Mouse (Mus musculus) CH12.LX (cell line): ENCODE measurements around the gene Syt3. TPM values are rescaled to one million over a fixed set of nuclear protein-coding genes. Genes with fewer than 3 reads are reported as not detected.

Source experiments
- DNase-seq: peaks from one replicate; pipeline ENCODE4 v3.0.0-alpha.2; 2013; ENCODE audit errors: extremely low read depth
- H3K27ac ChIP-seq: 2 replicates; pipeline ENCODE4 v1.5.1; 2012; ENCODE audit warnings: low read depth, mild to moderate bottlenecking, control low read depth, moderate library complexity; ENCODE audit not compliant: insufficient read depth
- H3K27me3 ChIP-seq: replicated peaks from 2 replicates; pipeline ENCODE3; 2012; ENCODE audit warnings: inconsistent platforms
- H3K36me3 ChIP-seq, 2 experiments: replicated peaks in 1 of 2; 2 replicates each; pipeline versions ENCODE3 to v1.6.1; 2012; ENCODE audit warnings: inconsistent platforms in 1 of 2, low read length in 1 of 2, mild to moderate bottlenecking in 1 of 2, mixed read lengths in 1 of 2, moderate library complexity in 1 of 2; ENCODE audit not compliant: control insufficient read depth in 1 of 2, insufficient read depth in 1 of 2
- H3K4me1 ChIP-seq, 2 experiments: 2 replicates each; pipeline ENCODE4 v1.6.1; 2012; ENCODE audit warnings: inconsistent platforms in 1 of 2, moderate library complexity in 1 of 2; ENCODE audit not compliant: insufficient read depth in 2 of 2, control insufficient read depth in 1 of 2
- H3K4me2 ChIP-seq: 2 replicates; pipeline ENCODE4 v1.6.1; 2012; ENCODE audit warnings: low read depth, mild to moderate bottlenecking, control low read depth; ENCODE audit not compliant: poor library complexity, insufficient read depth, severe bottlenecking
- H3K4me3 ChIP-seq, 3 experiments: fragments of 150-350 bp in 1 of 3; sonication (generic) in 1 of 3; replicated peaks in 1 of 3; 2 replicates each; pipeline versions ENCODE3 to v1.5.1; 2011 to 2012; ENCODE audit warnings: low read depth in 2 of 3, low read length in 2 of 3, mild to moderate bottlenecking in 2 of 3, moderate library complexity in 2 of 3, control low read depth in 1 of 3, improper control_type of control experiment in 1 of 3, inconsistent platforms in 1 of 3, mixed read lengths in 1 of 3; ENCODE audit not compliant: poor library complexity in 1 of 3
- H3K79me2 ChIP-seq: replicated peaks from 2 replicates; pipeline ENCODE4 v1.6.1; 2012; ENCODE audit warnings: mild to moderate bottlenecking, moderate library complexity; ENCODE audit not compliant: control insufficient read depth, poor library complexity, insufficient read depth, severe bottlenecking; ENCODE audit errors: extremely low read depth
- H3K9ac ChIP-seq: 2 replicates; pipeline ENCODE4 v1.6.1; 2012; ENCODE audit warnings: low read depth, mild to moderate bottlenecking, control low read depth, moderate library complexity; ENCODE audit not compliant: insufficient read depth
- H3K9me3 ChIP-seq: replicated peaks from 2 replicates; pipeline ENCODE3; 2012; ENCODE audit warnings: low read length, inconsistent platforms, mixed read lengths
- BHLHE40 ChIP-seq: IDR thresholded peaks from 2 replicates; pipeline ENCODE4 v1.6.1; 2011; ENCODE audit warnings: mild to moderate bottlenecking, low read depth, low read length, improper control_type of control experiment
- CHD2 ChIP-seq: IDR thresholded peaks from 2 replicates; pipeline ENCODE4 v1.6.1; 2011; ENCODE audit warnings: low read length, improper control_type of control experiment
- CTCF ChIP-seq, 2 experiments: IDR thresholded peaks in 1 of 2; conservative IDR thresholded peaks in 1 of 2; 2 replicates each; pipeline ENCODE4 v1.5.1; 2011 to 2012; ENCODE audit warnings: low read depth in 2 of 2, low read length in 2 of 2, improper control_type of control experiment in 1 of 2, inconsistent platforms in 1 of 2, mild to moderate bottlenecking in 1 of 2, moderate library complexity in 1 of 2
- E2F4 ChIP-seq: IDR thresholded peaks from 2 replicates; pipeline ENCODE4 v1.6.1; 2011; ENCODE audit warnings: low read depth, low read length, improper control_type of control experiment; ENCODE audit not compliant: insufficient replicate concordance
- ETS1 ChIP-seq: conservative IDR thresholded peaks from 2 replicates; pipeline ENCODE4 v1.6.1; 2012; ENCODE audit warnings: low read depth, mild to moderate bottlenecking, inconsistent platforms, low read length, improper control_type of control experiment, moderate library complexity
- HCFC1 ChIP-seq: IDR thresholded peaks from 2 replicates; pipeline ENCODE4 v1.6.1; 2012; ENCODE audit warnings: low read depth, mild to moderate bottlenecking, inconsistent platforms, low read length, improper control_type of control experiment
- IRF4 ChIP-seq: IDR thresholded peaks from 2 replicates; pipeline ENCODE4 v1.6.1; 2014; ENCODE audit warnings: low read depth, mild to moderate bottlenecking, inconsistent platforms, low read length, improper control_type of control experiment
- KAT2A ChIP-seq: IDR thresholded peaks from 2 replicates; pipeline ENCODE4 v1.6.1; 2012; ENCODE audit warnings: low read length, improper control_type of control experiment, inconsistent platforms; ENCODE audit not compliant: insufficient replicate concordance
- MAX ChIP-seq: IDR thresholded peaks from 2 replicates; pipeline ENCODE4 v1.6.1; 2011; ENCODE audit warnings: low read length, improper control_type of control experiment
- MEF2A ChIP-seq: IDR thresholded peaks from 2 replicates; pipeline ENCODE4 v1.6.1; 2014; ENCODE audit warnings: low read depth, mild to moderate bottlenecking, inconsistent platforms, low read length, improper control_type of control experiment, borderline replicate concordance
- MXI1 ChIP-seq: IDR thresholded peaks from 2 replicates; pipeline ENCODE4 v1.6.1; 2011; ENCODE audit warnings: mild to moderate bottlenecking, low read depth, low read length, improper control_type of control experiment
- NRF1 ChIP-seq: IDR thresholded peaks from 2 replicates; pipeline ENCODE4 v1.6.1; 2014; ENCODE audit warnings: low read depth, mild to moderate bottlenecking, inconsistent platforms, low read length, improper control_type of control experiment, moderate library complexity
- PAX5 ChIP-seq: IDR thresholded peaks from 2 replicates; pipeline ENCODE4 v1.6.1; 2012; ENCODE audit warnings: low read length, inconsistent platforms, mixed read lengths
- POLR2AphosphoS2 ChIP-seq: IDR thresholded peaks from 2 replicates; pipeline ENCODE4 v1.6.1; 2011; ENCODE audit warnings: low read depth, low read length, improper control_type of control experiment
- RAD21 ChIP-seq: IDR thresholded peaks from 2 replicates; pipeline ENCODE4 v1.6.1; 2011; ENCODE audit warnings: low read depth, mild to moderate bottlenecking, low read length, improper control_type of control experiment, moderate library complexity
- RCOR1 ChIP-seq: conservative IDR thresholded peaks from 2 replicates; pipeline ENCODE4 v1.6.1; 2012; ENCODE audit warnings: low read depth, mild to moderate bottlenecking, inconsistent platforms, low read length, improper control_type of control experiment
- SIN3A ChIP-seq: IDR thresholded peaks from 2 replicates; pipeline ENCODE4 v1.6.1; 2012; ENCODE audit warnings: low read length, improper control_type of control experiment, inconsistent platforms
- SMC3 ChIP-seq: IDR thresholded peaks from 2 replicates; pipeline ENCODE4 v1.6.1; 2011; ENCODE audit warnings: low read depth, low read length, improper control_type of control experiment
- USF1 ChIP-seq: IDR thresholded peaks from 2 replicates; pipeline ENCODE4 v1.6.1; 2014; ENCODE audit warnings: low read depth, mild to moderate bottlenecking, inconsistent platforms, low read length, improper control_type of control experiment
- ZC3H11A ChIP-seq: IDR thresholded peaks from 2 replicates; pipeline ENCODE4 v1.6.1; 2012; ENCODE audit warnings: low read depth, mild to moderate bottlenecking, inconsistent platforms, low read length, improper control_type of control experiment
- ZMIZ1 ChIP-seq: IDR thresholded peaks from 2 replicates; pipeline ENCODE4 v1.6.1; 2012; ENCODE audit warnings: low read depth, mild to moderate bottlenecking, inconsistent platforms, low read length, improper control_type of control experiment
- ZNF384 ChIP-seq: IDR thresholded peaks from 2 replicates; pipeline ENCODE4 v1.6.1; 2012; ENCODE audit warnings: low read depth, low read length, improper control_type of control experiment, inconsistent platforms
- dilution Hi-C: fragments of 300-500 bp; cut with MboI; formaldehyde crosslinking; loops from 2 replicates; pipeline ENCODE4 v1.14.3; 2020; ENCODE audit warnings: low sequenced_read_pairs; ENCODE audit not compliant: extremely low pct_unique_long_range_greater_than_20kb, extremely low pct_ligation_motif_present
- in situ Hi-C: fragments of 300-500 bp; cut with MboI; formaldehyde crosslinking; loops from 3 replicates; pipeline ENCODE4 v1.14.3; 2019; ENCODE audit warnings: low sequenced_read_pairs, low pct_ligation_motif_present, low pct_unique_long_range_greater_than_20kb, mixed read lengths
- polyA plus RNA-seq: library from polyadenylated mRNA; unstranded; fragments of >175 nt; gene quantifications from 2 replicates; pipeline ENCODE4 v1.2.1, GENCODE M21; 2012; ENCODE audit warnings: low read depth; ENCODE audit not compliant: insufficient read length
- total RNA-seq, 2 experiments: library from RNA; depleted of rRNA; stranded (reverse); fragments of 300-350 nt in 1 of 2; fragments of >200 nt in 1 of 2; gene quantifications; 2 replicates each; pipeline ENCODE4 v1.2.3; 2012 to 2014

Gene Syt3
- total and polyA plus RNA-seq, 3 experiments = 0.08 to 0.30 (median 0.11) TPM

DNA sequence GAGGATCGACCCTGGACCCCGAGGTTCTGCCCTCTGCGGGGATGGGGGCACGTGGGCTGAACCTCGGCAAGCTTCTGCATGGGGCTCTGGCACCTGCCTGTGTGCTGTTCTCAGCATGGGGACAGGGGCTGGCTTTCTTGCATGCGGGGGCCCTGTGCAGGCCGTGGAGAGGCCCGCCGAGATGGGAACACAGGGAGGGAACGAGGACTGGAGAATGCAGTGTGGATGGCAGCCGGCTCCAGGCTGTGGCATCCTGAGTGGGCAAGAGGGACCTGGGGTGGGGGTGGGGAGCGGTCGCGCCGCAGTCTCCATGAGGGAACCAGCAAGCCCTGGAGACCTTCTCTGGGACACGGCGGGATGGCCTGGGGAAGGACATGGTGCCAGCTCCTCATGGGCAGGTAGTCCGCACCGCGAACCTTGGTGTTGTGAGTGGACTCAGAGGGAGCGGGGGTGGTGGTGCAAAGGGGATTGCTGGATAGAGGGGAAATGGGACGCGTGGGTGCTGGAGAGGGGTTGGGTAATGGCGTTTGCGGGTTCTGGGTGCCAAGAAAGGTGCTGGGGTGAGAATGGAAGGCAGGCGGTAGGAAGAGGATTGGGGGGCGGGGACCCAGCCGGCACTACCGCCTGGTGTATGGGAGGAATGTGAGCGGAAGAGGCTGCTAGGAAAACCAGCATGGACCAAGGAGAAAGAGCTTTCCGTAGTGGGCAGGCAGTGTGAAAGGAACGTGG, 46.6 kb upstream of the Syt3 start:
- Histone ChIP-seq H3K36me3 (no peaks in the 10 kb centered on the region), H3K27ac (no peak overlapping the region), H3K27me3 (peaks cover 80% of the 10 kb centered on the region), H3K4me1 (no peaks in the 10 kb centered on the region), H3K9ac (no peak overlapping the region), H3K4me2 (no peak overlapping the region), H3K9me3 (peaks cover 2% of the 10 kb centered on the region), H3K79me2 (no peaks in the 10 kb centered on the region), H3K4me3 (no peak overlapping the region)
- dilution Hi-C loops (no loop called here), in situ Hi-C loops (no loop called here)
- DNase-seq = no peak
- TF ChIP-seq NRF1 = no peak
- no peak for TF ChIP-seq ETS1
- no peak for TF ChIP-seq POLR2AphosphoS2
- no peak for TF ChIP-seq SIN3A
- TF ChIP-seq ZNF384 = no peak
- TF ChIP-seq ZC3H11A = no peak
- TF ChIP-seq MEF2A = no peak
- no peak for TF ChIP-seq CHD2
- no peak for TF ChIP-seq CTCF (conservative IDR thresholded peaks at IDR 0.05 in 1 of 2, IDR thresholded peaks at IDR 0.05 in 1 of 2; ENCODE audit: low read depth in 2 of 2, low read length in 2 of 2)
- no peak for TF ChIP-seq IRF4
- no peak for TF ChIP-seq PAX5
- TF ChIP-seq RCOR1 = no peak
- TF ChIP-seq BHLHE40 = no peak
- TF ChIP-seq ZMIZ1 = no peak
- TF ChIP-seq SMC3 = no peak
- no peak for TF ChIP-seq HCFC1
- TF ChIP-seq KAT2A = no peak
- TF ChIP-seq MXI1 = no peak
- no peak for TF ChIP-seq MAX

DNA sequence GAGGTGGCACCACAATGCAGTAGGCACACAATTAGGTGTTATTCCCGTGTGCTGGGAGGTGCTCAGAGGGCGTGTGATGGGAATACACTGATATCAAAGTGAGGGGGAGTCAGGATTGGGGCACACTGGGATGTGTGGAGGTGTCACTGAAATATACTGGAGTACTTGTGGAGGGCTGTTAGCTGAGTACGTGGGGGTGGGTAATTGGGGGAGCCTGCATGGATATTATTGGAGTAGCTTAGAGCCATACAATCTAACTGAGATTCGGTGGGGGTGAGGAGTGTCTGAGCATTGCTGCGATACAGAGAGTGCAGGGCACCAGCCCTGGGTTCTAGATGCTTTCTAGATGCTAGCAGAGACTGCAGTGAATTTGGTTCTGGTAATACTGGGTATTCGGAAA, 43.7 kb upstream of the Syt3 start:
- Histone ChIP-seq H3K9me3 (peaks cover 2% of the 10 kb centered on the region), H3K27ac (no peak overlapping the region), H3K27me3 (peaks cover 74% of the 10 kb centered on the region), H3K79me2 (no peaks in the 10 kb centered on the region), H3K9ac (no peak overlapping the region), H3K4me3 (no peak overlapping the region), H3K36me3 (no peaks in the 10 kb centered on the region), H3K4me2 (no peak overlapping the region), H3K4me1 (peaks cover 4 to 12% of the 10 kb centered on the region in 2 experiments; a peak in 3 of 4 replicates)
- TF ChIP-seq MEF2A (no peak), ETS1 (no peak), USF1 (no peak), RAD21 (no peak), SMC3 (no peak), E2F4 (no peak), KAT2A (no peak)
- no peak for DNase-seq
- in situ Hi-C loops (no loop called here), dilution Hi-C loops (no loop called here)
